Mouse (Mus musculus) gastrocnemius, postnatal 14 days (tissue): Measurements from ENCODE around the gene H2al1d. TPM values are rescaled to one million over a fixed set of nuclear protein-coding genes. Genes with fewer than 3 reads are reported as not detected.
A peak's percentile ranks its signal among the peaks of the same experiment; 100 is the strongest.
"Not testable (repeated sequence)": the region's sequence is repeated elsewhere in the genome, so short reads cannot be mapped to it uniquely, and the experiment has no call there.

Experiments used
- DNase-seq: peaks from one replicate; pipeline ENCODE4 v3.0.0; 2021; ENCODE audit warnings: mixed read lengths
- intact Hi-C: fragments of 180-260 bp; cut with DNase I; formaldehyde crosslinking; loops from one replicate; pipeline ENCODE4 v1.15.1; 2025; ENCODE audit warnings: low total_unique reads
- long read RNA-seq, 2 experiments: library from polyadenylated mRNA; stranded (forward); transcript quantifications; one replicate each; pipeline ENCODE4 v2.0.0; 2021
- total RNA-seq, 2 experiments: library from RNA; stranded (reverse); gene quantifications; 2 replicates each; pipeline ENCODE4 v1.2.3; 2021

Gene H2al1d
- total RNA-seq = not detected
- long read RNA-seq, experiment 1 = 0 reads
- long read RNA-seq, experiment 2 = 0 reads

DNA sequence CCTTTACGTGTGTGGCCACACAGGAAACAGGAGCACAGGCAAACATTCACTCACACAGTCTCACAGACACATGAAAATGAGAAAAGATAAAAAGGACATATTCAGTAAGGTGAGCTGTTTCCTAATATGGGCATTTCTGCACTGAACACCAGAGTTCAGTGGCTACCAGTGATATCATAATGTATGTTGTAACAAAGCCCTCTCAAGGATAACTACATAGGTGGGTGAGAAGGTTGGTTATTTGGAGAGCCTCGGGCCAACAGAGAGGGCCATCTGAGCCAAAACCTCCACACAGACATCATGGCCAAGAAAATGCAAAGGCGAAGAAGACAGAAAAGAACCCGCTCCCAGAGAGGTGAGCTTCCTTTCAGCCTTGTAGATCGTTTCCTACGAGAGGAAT is at the start of gene H2al1d:
H2al1d (plus strand) TSS at position 301 of the 400 bp plus-strand sequence.
- intact Hi-C loops, DNase-seq: not testable (repeated sequence)

DNA sequence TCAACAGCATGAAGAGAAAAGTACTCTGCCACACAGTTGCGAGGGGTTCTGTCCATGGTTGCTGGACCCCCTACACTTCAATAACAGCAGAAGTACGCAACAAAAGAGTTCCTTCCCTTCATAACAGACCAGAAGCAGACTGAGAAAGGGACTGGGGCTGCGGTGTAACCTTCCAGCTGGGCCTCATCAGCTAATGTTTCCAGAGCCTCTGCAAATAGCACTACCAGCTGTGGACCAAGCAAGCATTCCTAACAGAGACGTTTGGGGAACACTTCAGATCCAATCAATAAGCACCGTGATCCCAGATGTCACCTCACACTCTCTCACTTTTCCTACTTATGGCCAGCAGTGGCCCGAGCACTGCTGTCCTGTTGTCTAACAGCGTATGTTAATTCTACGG is 43.7 kb upstream of the H2al1d start:
- intact Hi-C loops = no loop called here
- DNase-seq = no peak

DNA sequence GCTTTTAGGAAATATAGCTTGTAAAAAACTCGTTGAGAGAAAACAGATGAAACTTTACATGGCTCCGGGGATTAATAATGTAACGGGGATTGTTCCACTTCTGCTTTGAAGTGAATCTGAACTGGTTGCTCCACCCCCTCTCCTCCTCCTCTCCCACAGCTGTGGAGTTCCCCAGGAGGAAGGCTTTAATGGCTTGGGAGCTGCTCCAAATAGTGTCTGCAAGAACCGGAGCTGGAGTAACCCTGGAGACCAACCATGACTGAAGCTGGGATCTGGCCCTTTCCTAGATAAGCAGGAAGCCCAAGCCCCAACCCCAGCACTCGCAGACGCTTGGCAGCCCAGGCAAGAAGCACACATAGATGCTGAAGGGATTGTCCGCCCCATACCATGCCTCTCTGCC is 40.8 kb upstream of the H2al1d start:
- intact Hi-C loops = no loop called here
- DNase-seq = peak; percentile 42

DNA sequence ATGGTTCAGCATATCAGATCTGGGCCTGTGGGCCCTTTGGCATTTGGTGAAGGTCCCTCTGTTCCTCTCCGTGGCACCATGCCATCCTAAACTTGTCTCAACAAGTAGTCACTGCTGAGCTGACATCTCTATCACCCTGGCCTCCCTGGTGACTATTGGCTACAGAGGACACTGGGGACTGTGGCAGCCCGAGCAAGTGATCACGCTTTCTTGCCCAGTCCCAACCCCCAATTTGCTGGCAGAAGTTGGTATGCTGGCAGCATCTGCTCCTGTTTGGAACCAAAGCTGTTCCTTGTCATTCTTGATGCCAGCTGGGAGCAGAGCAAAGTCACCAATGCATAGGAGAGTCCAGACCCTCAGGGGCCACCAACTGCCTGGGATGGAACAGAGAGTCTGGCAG is 39.5 kb upstream of the H2al1d start:
- intact Hi-C loops = no loop called here
- no peak for DNase-seq

DNA sequence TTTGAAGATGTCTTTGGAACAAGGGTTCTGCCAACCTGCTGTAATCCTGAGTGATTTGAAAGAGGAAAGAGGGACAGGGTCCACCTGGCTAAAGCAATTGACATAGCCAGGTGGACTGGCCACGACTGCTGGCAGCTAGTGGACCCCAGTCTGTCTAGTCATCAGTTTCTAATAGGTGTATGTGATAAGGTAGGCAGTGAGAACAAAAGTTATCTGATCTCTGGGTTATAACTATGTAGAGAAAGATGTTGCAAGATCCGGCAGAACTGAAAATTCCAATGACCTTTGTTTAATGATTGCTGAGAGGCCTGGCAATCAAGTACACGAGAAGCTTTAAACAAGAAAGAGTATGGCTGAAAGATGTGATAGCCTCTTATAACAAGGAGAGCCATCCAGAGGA is 35.4 kb upstream of the H2al1d start:
- DNase-seq = no peak
- intact Hi-C loops = no loop called here

DNA sequence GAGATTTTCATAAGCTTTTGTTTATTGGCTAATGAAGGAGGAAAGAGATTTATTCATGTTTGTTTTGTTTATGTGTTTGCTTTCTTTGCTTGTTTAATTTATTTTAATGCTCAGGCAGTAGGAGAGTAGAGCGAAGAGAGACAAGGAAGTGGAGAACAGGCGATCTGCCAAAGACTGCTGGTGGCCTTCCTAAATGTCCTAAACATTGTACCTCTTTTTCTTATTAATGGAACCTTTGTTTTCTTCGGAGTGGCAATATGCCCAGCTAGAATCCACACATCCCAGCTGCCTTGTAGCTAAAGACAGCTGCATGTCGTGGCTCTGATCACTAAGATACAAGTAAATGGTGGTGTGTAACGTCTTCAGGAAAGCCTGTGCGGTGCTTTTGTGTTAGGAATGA is 31.5 kb upstream of the H2al1d start:
- DNase-seq = no peak
- intact Hi-C loops = no loop called here

DNA sequence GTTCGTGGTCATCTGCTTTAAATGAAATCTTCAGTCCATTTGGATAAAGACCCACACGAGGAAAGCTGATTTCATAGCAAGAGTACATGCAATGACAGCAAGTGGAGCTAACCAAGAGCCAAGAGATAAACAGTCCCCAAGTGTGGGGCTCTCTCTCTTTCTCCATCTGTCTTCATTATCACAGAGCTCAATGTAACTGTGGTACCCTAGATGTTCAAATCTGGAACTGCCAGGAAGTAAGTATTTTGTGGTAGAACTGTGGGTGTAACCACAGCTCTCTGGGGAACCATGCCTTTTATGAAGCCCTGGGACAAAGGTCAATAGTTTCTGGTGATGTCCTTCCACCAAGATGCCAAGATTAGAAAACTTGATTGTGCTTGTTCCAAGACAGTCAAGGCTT is 27.9 kb upstream of the H2al1d start:
- intact Hi-C loops = no loop called here
- DNase-seq = no peak

DNA sequence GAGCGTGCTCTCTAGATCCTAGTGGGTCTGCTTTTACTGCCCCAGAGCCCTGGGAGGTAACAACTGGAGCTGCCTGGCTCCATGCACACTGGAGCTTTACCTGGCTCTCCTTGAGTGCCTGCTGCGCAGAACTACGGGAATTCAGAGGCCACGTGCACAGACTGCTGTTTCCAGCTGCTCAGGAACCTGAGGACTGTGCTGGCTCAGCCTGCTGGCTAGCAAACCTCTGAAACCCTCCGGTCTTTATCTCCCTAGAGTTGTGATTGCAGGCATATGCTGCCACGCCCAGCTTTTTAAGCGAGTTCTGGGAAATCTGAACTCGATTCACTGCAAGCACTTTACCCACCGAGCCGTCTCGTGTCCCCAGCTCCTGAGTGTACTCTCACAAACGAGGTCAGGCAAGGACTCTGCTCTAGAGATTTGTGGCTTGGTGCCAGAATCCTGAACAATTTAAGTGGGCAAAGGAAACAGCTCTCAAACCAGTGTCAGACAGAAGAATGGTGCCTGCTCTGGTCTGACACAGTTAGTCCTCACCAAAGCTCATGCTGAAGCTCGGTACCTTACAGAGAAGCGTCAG is 20.2 kb upstream of the H2al1d start:
- DNase-seq = peak; percentile 7
- intact Hi-C loops = no loop called here

DNA sequence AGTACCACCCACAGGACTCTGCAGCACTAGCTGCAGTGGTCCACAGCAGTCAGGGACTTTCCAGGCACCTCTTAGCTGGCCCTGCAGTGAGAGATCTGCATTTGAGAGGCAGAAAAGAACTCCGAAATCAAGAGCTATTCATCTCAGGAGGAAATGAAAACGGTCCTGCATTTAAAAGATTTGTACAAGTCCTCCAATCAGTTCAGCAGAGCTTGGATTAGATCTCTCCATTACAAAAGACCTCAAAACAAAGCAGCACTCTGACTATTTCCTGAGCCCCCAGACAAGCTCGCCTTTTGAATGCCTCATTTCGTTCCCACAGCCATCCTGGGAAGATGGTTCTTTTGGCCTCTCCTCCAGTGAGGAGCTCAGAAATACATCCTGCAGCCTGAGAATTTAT is 19.4 kb upstream of the H2al1d start:
- intact Hi-C loops = no loop called here
- DNase-seq = no peak

DNA sequence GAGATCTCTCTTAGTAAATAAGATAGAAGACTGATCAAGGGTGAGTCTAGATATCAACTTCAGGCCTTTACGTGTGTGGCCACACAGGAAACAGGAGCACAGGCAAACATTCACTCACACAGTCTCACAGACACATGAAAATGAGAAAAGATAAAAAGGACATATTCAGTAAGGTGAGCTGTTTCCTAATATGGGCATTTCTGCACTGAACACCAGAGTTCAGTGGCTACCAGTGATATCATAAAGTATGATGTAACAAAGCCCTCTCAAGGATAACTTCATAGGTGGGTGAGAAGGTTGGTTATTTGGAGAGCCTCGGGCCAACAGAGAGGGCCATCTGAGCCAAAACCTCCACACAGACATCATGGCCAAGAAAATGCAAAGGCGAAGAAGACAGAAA is 9.7 kb upstream of the H2al1d start, which contains the start of gene H2al1a:
H2al1a (plus strand) TSS at position 301 of the 400 bp plus-strand sequence.
- DNase-seq = not testable (repeated sequence)

DNA sequence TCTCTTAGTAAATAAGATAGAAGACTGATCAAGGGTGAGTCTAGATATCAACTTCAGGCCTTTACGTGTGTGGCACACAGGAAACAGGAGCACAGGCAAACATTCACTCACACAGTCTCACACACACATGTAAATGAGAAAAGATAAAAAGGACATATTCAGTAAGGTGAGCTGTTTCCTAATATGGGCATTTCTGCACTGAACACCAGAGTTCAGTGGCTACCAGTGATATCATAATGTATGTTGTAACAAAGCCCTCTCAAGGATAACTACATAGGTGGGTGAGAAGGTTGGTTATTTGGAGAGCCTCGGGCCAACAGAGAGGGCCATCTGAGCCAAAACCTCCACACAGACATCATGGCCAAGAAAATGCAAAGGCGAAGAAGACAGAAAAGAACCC is 6.5 kb upstream of the H2al1d start, which contains the start of gene H2al1b:
H2al1b (plus strand) TSS at position 301 of the 400 bp plus-strand sequence.
- DNase-seq, intact Hi-C loops: not testable (repeated sequence)

More for the DNA sequence above, 9.7 kb upstream of the H2al1d start, which contains the start of gene H2al1a:
- intact Hi-C loops = not testable (repeated sequence)

DNA sequence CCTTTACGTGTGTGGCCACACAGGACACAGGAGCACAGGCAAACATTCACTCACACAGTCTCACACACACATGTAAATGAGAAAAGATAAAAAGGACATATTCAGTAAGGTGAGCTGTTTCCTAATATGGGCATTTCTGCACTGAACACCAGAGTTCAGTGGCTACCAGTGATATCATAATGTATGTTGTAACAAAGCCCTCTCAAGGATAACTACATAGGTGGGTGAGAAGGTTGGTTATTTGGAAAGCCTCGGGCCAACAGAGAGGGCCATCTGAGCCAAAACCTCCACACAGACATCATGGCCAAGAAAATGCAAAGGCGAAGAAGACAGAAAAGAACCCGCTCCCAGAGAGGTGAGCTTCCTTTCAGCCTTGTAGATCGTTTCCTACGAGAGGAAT is 3.3 kb upstream of the H2al1d start, which contains the start of gene H2al1c:
H2al1c (plus strand) TSS at position 301 of the 400 bp plus-strand sequence.
- DNase-seq, intact Hi-C loops: not testable (repeated sequence)

DNA sequence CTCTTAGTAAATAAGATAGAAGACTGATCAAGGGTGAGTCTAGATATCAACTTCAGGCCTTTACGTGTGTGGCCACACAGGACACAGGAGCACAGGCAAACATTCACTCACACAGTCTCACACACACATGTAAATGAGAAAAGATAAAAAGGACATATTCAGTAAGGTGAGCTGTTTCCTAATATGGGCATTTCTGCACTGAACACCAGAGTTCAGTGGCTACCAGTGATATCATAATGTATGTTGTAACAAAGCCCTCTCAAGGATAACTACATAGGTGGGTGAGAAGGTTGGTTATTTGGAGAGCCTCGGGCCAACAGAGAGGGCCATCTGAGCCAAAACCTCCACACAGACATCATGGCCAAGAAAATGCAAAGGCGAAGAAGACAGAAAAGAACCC is 3.0 kb downstream of the H2al1d start, which contains the start of gene H2al1e:
H2al1e (plus strand) TSS at position 301 of the 400 bp plus-strand sequence.
- intact Hi-C loops = not testable (repeated sequence)

DNA sequence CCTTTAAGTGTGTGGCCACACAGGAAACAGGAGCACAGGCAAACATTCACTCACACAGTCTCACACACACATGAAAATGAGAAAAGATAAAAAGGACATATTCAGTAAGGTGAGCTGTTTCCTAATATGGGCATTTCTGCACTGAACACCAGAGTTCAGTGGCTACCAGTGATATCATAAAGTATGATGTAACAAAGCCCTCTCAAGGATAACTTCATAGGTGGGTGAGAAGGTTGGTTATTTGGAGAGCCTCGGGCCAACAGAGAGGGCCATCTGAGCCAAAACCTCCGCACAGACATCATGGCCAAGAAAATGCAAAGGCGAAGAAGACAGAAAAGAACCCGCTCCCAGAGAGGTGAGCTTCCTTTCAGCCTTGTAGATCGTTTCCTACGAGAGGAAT is 6.2 kb downstream of the H2al1d start, which contains the start of gene H2al1f:
H2al1f (plus strand) TSS at position 301 of the 400 bp plus-strand sequence.
- intact Hi-C loops, DNase-seq: not testable (repeated sequence)

More for the DNA sequence above, 3.0 kb downstream of the H2al1d start, which contains the start of gene H2al1e:
- DNase-seq = not testable (repeated sequence)

DNA sequence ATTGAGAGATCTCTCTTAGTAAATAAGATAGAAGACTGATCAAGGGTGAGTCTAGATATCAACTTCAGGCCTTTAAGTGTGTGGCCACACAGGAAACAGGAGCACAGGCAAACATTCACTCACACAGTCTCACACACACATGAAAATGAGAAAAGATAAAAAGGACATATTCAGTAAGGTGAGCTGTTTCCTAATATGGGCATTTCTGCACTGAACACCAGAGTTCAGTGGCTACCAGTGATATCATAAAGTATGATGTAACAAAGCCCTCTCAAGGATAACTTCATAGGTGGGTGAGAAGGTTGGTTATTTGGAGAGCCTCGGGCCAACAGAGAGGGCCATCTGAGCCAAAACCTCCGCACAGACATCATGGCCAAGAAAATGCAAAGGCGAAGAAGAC is 9.3 kb downstream of the H2al1d start, which contains the start of gene H2al1g:
H2al1g (plus strand) TSS at position 301 of the 400 bp plus-strand sequence.
- DNase-seq, intact Hi-C loops: not testable (repeated sequence)

DNA sequence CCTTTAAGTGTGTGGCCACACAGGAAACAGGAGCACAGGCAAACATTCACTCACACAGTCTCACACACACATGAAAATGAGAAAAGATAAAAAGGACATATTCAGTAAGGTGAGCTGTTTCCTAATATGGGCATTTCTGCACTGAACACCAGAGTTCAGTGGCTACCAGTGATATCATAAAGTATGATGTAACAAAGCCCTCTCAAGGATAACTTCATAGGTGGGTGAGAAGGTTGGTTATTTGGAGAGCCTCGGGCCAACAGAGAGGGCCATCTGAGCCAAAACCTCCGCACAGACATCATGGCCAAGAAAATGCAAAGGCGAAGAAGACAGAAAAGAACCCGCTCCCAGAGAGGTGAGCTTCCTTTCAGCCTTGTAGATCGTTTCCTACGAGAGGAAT is 12.6 kb downstream of the H2al1d start, which contains the start of gene H2al1h:
H2al1h (plus strand) TSS at position 301 of the 400 bp plus-strand sequence.
- DNase-seq, intact Hi-C loops: not testable (repeated sequence)

DNA sequence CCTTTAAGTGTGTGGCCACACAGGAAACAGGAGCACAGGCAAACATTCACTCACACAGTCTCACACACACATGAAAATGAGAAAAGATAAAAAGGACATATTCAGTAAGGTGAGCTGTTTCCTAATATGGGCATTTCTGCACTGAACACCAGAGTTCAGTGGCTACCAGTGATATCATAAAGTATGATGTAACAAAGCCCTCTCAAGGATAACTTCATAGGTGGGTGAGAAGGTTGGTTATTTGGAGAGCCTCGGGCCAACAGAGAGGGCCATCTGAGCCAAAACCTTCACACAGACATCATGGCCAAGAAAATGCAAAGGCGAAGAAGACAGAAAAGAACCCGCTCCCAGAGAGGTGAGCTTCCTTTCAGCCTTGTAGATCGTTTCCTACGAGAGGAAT is 15.7 kb downstream of the H2al1d start, which contains the start of gene H2al1i:
H2al1i (plus strand) TSS at position 301 of the 400 bp plus-strand sequence.
- intact Hi-C loops, DNase-seq: not testable (repeated sequence)

DNA sequence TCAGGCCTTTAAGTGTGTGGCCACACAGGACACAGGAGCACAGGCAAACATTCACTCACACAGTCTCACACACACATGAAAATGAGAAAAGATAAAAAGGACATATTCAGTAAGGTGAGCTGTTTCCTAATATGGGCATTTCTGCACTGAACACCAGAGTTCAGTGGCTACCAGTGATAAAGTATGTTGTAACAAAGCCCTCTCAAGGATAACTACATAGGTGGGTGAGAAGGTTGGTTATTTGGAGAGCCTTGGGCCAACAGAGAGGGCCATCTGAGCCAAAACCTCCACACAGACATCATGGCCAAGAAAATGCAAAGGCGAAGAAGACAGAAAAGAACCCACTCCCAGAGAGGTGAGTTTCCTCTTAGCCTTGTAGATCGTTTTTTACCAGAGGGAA is 18.9 kb downstream of the H2al1d start, which contains the start of gene H2al1j:
H2al1j (plus strand) TSS at position 301 of the 400 bp plus-strand sequence.
- intact Hi-C loops = not testable (repeated sequence)

DNA sequence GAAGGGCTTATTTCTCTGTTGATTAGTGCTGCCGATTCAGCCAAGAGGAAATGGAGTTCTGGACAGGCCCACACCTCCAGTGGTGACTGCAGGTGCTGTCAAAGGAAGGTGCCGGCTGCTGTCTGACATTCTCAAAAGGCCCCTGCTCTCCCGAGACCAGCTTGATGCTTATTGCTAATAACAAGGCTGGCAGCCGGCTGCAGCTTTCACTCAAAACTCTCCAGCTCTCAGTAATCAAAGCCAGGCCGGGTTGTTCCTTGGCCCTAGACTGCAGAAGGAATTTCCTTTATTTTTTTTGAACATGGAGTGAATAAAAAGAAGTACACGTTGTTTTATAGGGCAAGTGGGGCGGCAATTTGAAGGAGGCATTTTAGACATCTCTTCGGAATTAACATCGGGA is 37.1 kb downstream of the H2al1d start:
- intact Hi-C loops = no loop called here
- DNase-seq = no peak

More for the DNA sequence above, 18.9 kb downstream of the H2al1d start, which contains the start of gene H2al1j:
- DNase-seq = not testable (repeated sequence)

DNA sequence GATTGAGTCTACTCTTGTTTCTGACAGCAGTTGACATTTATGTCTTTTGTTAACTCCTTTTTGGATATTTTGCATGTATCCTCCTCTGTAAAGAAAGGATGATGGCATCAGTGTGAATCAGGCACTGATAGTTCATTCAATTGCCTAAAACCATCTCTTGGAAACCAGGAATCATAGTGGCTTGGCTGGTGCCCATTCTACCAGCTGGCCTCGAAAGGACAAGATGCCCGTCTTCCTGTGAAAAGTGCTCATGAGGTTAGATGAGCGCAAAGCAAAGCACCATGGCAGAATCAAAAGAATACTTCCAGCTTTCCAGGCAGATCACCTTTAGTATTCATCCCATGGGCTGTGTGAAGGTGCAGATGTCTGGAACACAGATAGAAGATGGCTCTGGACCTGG is 38.1 kb downstream of the H2al1d start:
- no peak for DNase-seq
- intact Hi-C loops = no loop called here
